24 mouse cellular contexts compared by ENCODE assay signal in the genomic region with DNA sequence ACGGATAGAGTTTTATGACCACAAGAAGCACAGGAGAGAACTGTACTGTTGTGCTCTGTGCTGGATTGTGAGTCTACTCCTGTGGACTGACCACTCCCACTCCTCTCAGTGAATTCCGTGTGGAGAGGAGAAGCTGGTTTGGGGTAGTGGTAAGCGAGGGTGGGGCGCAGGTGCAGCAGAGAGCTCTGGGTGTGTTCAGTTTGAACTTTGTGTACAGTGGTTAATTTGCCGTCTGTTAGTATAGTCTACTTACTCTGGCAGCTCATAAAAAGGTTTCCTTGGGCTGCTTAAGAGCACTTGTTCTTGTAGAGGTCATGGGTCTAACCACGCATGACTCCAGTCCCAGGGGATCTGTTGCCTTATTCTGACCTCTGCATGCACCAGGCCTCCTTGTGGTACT. TPM values are rescaled to one million over a fixed set of nuclear protein-coding genes. Genes with fewer than 3 reads are reported as not detected.
DNase-seq lines count a peak whose midpoint lies in the region; ATAC-seq and TF ChIP-seq lines count a peak whose summit lies in the region.
"Had no signal": no experiment of that assay in that cellular context is flagged by ENCODE, and none has a peak within 500 bp of the region (broad histone marks: within the 10 kb centered on the region; RNA-seq: fewer than 3 reads in every experiment).

No protein-coding gene starts in this region.

- peak; percentile 12; the same call in 1 of the 2 replicates for TF ChIP-seq CTCF in lung, embryonic 14.5 days (IDR thresholded peaks at IDR 0.05; ENCODE audit: low read depth)
- peak; percentile 19; the same call in 1 of the 2 replicates for TF ChIP-seq CTCF in stomach, postnatal 0 days (IDR thresholded peaks at IDR 0.05; ENCODE audit: low read depth)

- peaks cover 17% of the 10 kb centered on the region for H3K4me1 ChIP-seq in heart, embryonic 16.5 days (ENCODE audit: control insufficient read depth, insufficient read depth, low read length)
- peaks cover 12% of the 10 kb centered on the region; the same call in 1 of the 2 replicates for H3K4me1 ChIP-seq in lung, embryonic 14.5 days (ENCODE audit: insufficient read depth)
- peaks cover 31% of the 10 kb centered on the region for H3K4me1 ChIP-seq in lung, embryonic 16.5 days (replicated peaks; ENCODE audit: control insufficient read depth, insufficient read depth, low read length)
- no peaks in the 10 kb centered on the region; the same call in 1 of the 2 replicates for H3K4me1 ChIP-seq in stomach, postnatal 0 days (replicated peaks; ENCODE audit: control insufficient read depth, insufficient read depth)

- no peak for TF ChIP-seq EP300 in stomach, postnatal 0 days (optimal IDR thresholded peaks at IDR 0.05)

- H3K27ac ChIP-seq in heart, embryonic 16.5 days (ENCODE audit: low read length) = 0 out of 2 replicates have a peak overlapping the region, but pooled peaks have one; percentile 32
- H3K27ac ChIP-seq in lung, embryonic 14.5 days (ENCODE audit: low read depth) = no peak overlapping the region
- peak overlapping the region; percentile 51 for H3K27ac ChIP-seq in lung, embryonic 16.5 days (ENCODE audit: low read length)
- H3K27ac ChIP-seq in stomach, postnatal 0 days (replicated peaks) = peak overlapping the region; percentile 56
- H3K27ac ChIP-seq: forebrain, embryonic 10.5 days; hindbrain, embryonic 13.5 days; kidney, postnatal 0 days; layer of hippocampus, adult 2 months; liver, embryonic 12.5 days; neural tube, embryonic 13.5 days had no signal

- H3K4me2 ChIP-seq in heart, embryonic 16.5 days (ENCODE audit: low read depth, low read length) = no peak overlapping the region
- no peak overlapping the region for H3K4me2 ChIP-seq in lung, embryonic 14.5 days
- no peak overlapping the region for H3K4me2 ChIP-seq in lung, embryonic 16.5 days (ENCODE audit: low read depth, low read length)
- H3K4me2 ChIP-seq in stomach, postnatal 0 days (replicated peaks; ENCODE audit: low read depth) = no peak overlapping the region
- H3K4me2 ChIP-seq: hindbrain, embryonic 13.5 days; liver, embryonic 12.5 days; neural tube, embryonic 13.5 days had no signal

- H3K36me3 ChIP-seq in heart, embryonic 16.5 days (ENCODE audit: control insufficient read depth, insufficient read depth) = no peaks in the 10 kb centered on the region
- H3K36me3 ChIP-seq in lung, embryonic 14.5 days (ENCODE audit: insufficient read depth) = no peaks in the 10 kb centered on the region
- H3K36me3 ChIP-seq in lung, embryonic 16.5 days (ENCODE audit: control insufficient read depth, insufficient read depth, low read length) = no peaks in the 10 kb centered on the region
- H3K36me3 ChIP-seq in stomach, postnatal 0 days (ENCODE audit: control insufficient read depth, insufficient read depth, low read length) = no peaks in the 10 kb centered on the region
- H3K36me3 ChIP-seq: forebrain, embryonic 10.5 days; hindbrain, embryonic 13.5 days; liver, embryonic 12.5 days; neural tube, embryonic 13.5 days had no signal

- no peak overlapping the region for H3K9ac ChIP-seq in heart, embryonic 16.5 days (ENCODE audit: low read length)
- H3K9ac ChIP-seq in lung, embryonic 14.5 days = no peak overlapping the region
- H3K9ac ChIP-seq in lung, embryonic 16.5 days (ENCODE audit: low read length) = no peak overlapping the region
- no peak overlapping the region for H3K9ac ChIP-seq in stomach, postnatal 0 days (ENCODE audit: low read length)
- H3K9ac ChIP-seq: forebrain, postnatal 0 days; hindbrain, embryonic 13.5 days; liver, embryonic 12.5 days; neural tube, embryonic 13.5 days had no signal

- H3K9me3 ChIP-seq in heart, embryonic 16.5 days (replicated peaks; ENCODE audit: control insufficient read depth, low read length) = no peaks in the 10 kb centered on the region
- H3K9me3 ChIP-seq in lung, embryonic 14.5 days (ENCODE audit: low read depth, low read length) = no peaks in the 10 kb centered on the region
- no peaks in the 10 kb centered on the region for H3K9me3 ChIP-seq in lung, embryonic 16.5 days (ENCODE audit: control insufficient read depth, low read length)
- no peaks in the 10 kb centered on the region for H3K9me3 ChIP-seq in stomach, postnatal 0 days (ENCODE audit: control insufficient read depth, low read length)
- H3K9me3 ChIP-seq: forebrain, embryonic 10.5 days; hindbrain, embryonic 13.5 days; liver, embryonic 12.5 days; megakaryocyte, embryonic 14.5 days; neural tube, embryonic 13.5 days had no signal

- no peak overlapping the region for H3K4me3 ChIP-seq in heart, embryonic 16.5 days (ENCODE audit: low read length)
- H3K4me3 ChIP-seq in lung, embryonic 14.5 days (ENCODE audit: low read depth, low read length) = no peak overlapping the region
- no peak overlapping the region for H3K4me3 ChIP-seq in lung, embryonic 16.5 days (ENCODE audit: low read length)
- H3K4me3 ChIP-seq in stomach, postnatal 0 days (ENCODE audit: low read depth, low read length) = no peak overlapping the region
- H3K4me3 ChIP-seq: forebrain, embryonic 10.5 days; hindbrain, embryonic 13.5 days; layer of hippocampus, adult 2 months; liver, embryonic 12.5 days; megakaryocyte, embryonic 14.5 days; neural tube, embryonic 13.5 days had no signal

- no peaks in the 10 kb centered on the region for H3K27me3 ChIP-seq in heart, embryonic 16.5 days (ENCODE audit: control insufficient read depth, insufficient read depth, low read length)
- H3K27me3 ChIP-seq in lung, embryonic 14.5 days (ENCODE audit: insufficient read depth, low read length) = no peaks in the 10 kb centered on the region
- H3K27me3 ChIP-seq in lung, embryonic 16.5 days (ENCODE audit: control insufficient read depth, insufficient read depth, low read depth, low read length) = no peaks in the 10 kb centered on the region
- no peaks in the 10 kb centered on the region for H3K27me3 ChIP-seq in stomach, postnatal 0 days (ENCODE audit: control insufficient read depth, insufficient read depth, low read length)
- H3K27me3 ChIP-seq: hindbrain, embryonic 13.5 days; liver, embryonic 12.5 days; megakaryocyte, embryonic 14.5 days; neural tube, embryonic 13.5 days; Patski had no signal

- 66% methylated on average over 6 of the region's 6 CpGs for WGBS in heart, embryonic 16.5 days
- WGBS in lung, embryonic 14.5 days = 62% methylated on average over 6 of the region's 6 CpGs
- 55% methylated on average over 6 of the region's 6 CpGs for WGBS in lung, embryonic 16.5 days
- WGBS in stomach, postnatal 0 days = 48% methylated on average over 6 of the region's 6 CpGs

- DNase-seq in heart, adult 11 months = no peak
- no peak for DNase-seq in lung, embryonic 14.5 days
- no peak for DNase-seq in lung, postnatal 10 days
- DNase-seq in stomach, postnatal 0 days (ENCODE audit: low spot score) = peak; percentile 68
- no peak for DNase-seq in frontal cortex, postnatal 25 days (ENCODE audit: low spot score in 2 of 2)
- DNase-seq in urinary bladder, postnatal 25 days (ENCODE audit: low spot score) = no peak
- DNase-seq: adrenal gland, postnatal 36 days; cerebellum, adult 18-20 months; cerebellum, postnatal 25 days; forebrain, postnatal 0 days; midbrain, embryonic 14.5 days; right cerebral cortex, adult 18-20 months; thymus, postnatal 4 days had no signal

- ATAC-seq in heart, embryonic 16.5 days (replicated peaks; ENCODE audit: extremely low read depth, insufficient read depth, low FRiP score) = no peak
- peak; percentile 59 for ATAC-seq in lung, embryonic 14.5 days (ENCODE audit: insufficient read depth)
- ATAC-seq in lung, embryonic 16.5 days (ENCODE audit: low read depth) = peak; percentile 79
- ATAC-seq in stomach, postnatal 0 days (ENCODE audit: low FRiP score, low TSS enrichment) = peak; percentile 90
- ATAC-seq: forebrain, postnatal 0 days; inflammation-experienced regulatory T-cells, adult 6 months; liver, embryonic 12.5 days; Patski had no signal

RNA-seq across cellular contexts. Expression of a gene that starts 36.0 kb away (rescaled TPM):
- 28.8 and 29.9 TPM in 2 replicates for polyA plus RNA-seq in heart, embryonic 16.5 days (2015; fragmentation: Nextera tagmentation; extraction: Ambion mirVana)
- polyA plus RNA-seq in lung, embryonic 14.5 days (2014; fragmentation: Nextera tagmentation; extraction: Ambion mirVana) = 44.6 and 45.7 TPM in 2 replicates
- 39.0 and 42.1 TPM in 2 replicates for polyA plus RNA-seq in lung, embryonic 16.5 days (2015; fragmentation: Nextera tagmentation; extraction: Ambion mirVana)
- 91.8 and 96.2 TPM in 2 replicates for polyA plus RNA-seq in stomach, postnatal 0 days (2015; fragmentation: Nextera tagmentation; extraction: Ambion mirVana)
- polyA plus RNA-seq: inflammation-experienced regulatory T-cells, adult 6 months had no signal
